Mouse (Mus musculus) spleen, adult 12 weeks (tissue): ENCODE data around the gene Chd1l.

ENCODE experiments used
- DNase-seq: peaks from one replicate; pipeline ENCODE4 v3.0.0; 2022; ENCODE audit warnings: low spot score

The Chd1l gene

GRCm38 (mm10) chr3:97524835-97525234, 85.2 kb downstream of the Chd1l start:
- DNase-seq = no peak

DNA sequence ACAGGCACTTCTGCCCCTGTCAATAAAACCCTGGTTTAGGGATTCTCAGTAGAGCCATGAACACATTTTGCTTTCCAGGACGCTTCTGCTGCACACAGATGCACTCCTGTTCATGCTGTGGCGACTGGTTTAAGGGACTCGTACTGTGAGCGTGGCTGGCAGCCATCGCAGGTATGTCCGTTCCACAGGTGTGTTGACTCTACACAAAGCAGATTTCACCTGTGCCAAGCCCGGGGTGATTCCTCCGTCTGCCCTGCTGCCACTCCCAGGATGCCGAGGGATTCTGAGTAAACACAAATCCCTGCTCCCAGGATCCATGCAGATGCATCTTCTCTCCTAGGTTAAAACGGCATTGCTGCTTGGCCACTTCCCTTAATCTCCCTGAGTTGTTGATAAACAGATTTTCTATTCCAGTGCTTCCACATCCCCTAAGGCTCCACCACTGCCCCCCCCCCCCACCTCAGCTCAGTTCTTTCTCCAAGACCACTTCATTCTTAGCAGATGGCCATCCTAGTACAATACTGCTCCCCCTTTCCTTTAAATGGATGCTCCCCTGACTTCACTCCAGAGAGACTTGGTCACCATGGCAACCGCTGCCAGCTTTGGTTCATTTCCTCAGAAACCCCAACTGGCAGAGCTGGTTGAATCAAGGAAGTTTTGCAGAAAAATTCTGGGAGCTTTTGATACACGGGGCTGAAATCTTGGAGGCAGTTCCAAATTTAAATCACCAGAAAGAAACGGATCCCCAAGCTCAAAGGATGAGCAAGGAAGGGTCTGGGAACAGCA, 87.9 kb downstream of the Chd1l start:
- DNase-seq = no peak

- DNase-seq = no peak
Observed at GRCm38 (mm10) chr3:97519883-97520282, 90.1 kb downstream of the Chd1l start.

DNA sequence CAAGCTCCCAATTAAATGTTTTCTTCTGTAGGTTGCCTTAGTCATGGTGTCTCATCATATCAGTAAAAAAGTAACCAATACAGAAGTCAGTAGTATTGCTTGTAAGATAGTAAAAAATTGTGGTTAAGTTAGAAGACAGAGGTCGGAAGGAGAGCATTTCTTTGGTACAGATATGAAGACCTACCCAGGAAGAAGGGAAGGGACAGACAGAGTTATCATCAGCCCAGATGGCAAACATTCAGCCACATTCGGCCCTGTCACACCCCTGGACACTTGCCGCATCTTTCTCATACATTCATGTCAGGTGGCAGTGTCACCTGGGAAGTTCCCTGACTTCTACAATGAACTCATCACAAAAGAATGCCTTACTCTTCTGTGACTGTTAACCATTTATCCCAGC, 97.7 kb downstream of the Chd1l start:
- DNase-seq = no peak
